Mouse (Mus musculus): ENCODE measurements around the gene Slc22a8.

DNA sequence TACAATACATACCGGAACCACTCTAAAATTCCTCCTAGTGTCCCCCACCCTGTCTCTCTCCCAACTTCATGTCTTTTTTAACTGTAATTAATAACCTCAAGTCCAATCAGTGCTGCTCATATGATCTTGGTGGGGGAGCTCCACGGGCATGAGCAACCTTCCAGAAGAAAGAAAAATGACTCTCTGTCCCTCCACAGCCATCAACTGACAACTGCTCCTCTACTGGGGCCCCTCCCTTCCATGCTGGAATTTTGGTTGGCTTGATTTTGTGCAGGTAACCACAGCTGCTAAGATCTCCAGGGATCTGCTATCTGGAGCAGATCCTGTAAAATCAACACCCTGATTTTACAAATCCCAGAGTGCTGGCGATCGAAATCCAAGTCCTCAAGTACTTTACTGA lies 13.6 kb upstream of the Slc22a8 start:
- no peak for TF ChIP-seq POLR2A (IDR thresholded peaks at IDR 0.05; ENCODE audit: extremely low read depth, insufficient read depth, low read length)
- TF ChIP-seq CTCF (IDR thresholded peaks at IDR 0.05; ENCODE audit: extremely low read depth, insufficient read depth, low read length): no peak

Data from cortical plate, adult 2 months (tissue).